Mouse (Mus musculus) G1E (cell line): ENCODE measurements at regions not wholly inside any gene's neighbourhood (a gene's known extent, or its start where the extent isn't known, plus 50 kb on each side); places are given as distances from the start of the nearest gene placed in this dataset.

ENCODE experiments used
- CTCF ChIP-seq: IDR thresholded peaks from 2 replicates; pipeline ENCODE4 v1.5.1; 2012; ENCODE audit warnings: low read depth, low read length, inconsistent platforms, mixed read lengths
- GATA2 ChIP-seq: IDR thresholded peaks from 2 replicates; pipeline ENCODE4 v1.6.1; 2012; ENCODE audit warnings: low read depth, low read length, inconsistent platforms, borderline replicate concordance
- POLR2AphosphoS5 ChIP-seq: IDR thresholded peaks from 2 replicates; pipeline ENCODE4 v1.6.1; 2012; ENCODE audit warnings: low read depth, low read length, inconsistent platforms; ENCODE audit not compliant: insufficient replicate concordance
- TAL1 ChIP-seq: conservative IDR thresholded peaks from 2 replicates; pipeline ENCODE4 v1.6.1; 2012; ENCODE audit warnings: low read depth, low read length, inconsistent platforms, mixed read lengths

DNA sequence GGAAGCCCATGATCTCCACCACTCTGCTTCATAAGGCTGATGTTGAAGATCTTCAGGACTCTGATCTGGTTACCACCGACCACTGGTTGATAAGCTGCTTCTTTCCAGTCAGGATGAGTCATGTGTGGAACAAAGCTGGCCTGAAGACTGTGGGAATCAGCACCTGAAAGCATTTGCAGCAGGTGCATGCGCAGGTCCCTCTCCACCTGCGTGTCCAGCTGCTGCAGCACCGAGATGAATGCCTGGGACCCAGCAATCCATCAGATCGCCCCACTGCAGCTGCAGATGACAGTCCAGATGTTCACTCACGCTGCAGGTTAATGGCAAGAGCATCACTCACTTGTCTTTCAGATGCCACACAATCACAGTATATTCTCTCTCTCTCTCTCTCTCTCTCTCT lies 230.4 kb upstream of the Kdm8 start:
- TF ChIP-seq CTCF (no peak), TAL1 (no peak), GATA2 (no peak), POLR2AphosphoS5 (no peak)
